Mouse (Mus musculus) heart, adult 9 months (tissue): ENCODE results near the gene Meioc.
A peak's percentile ranks its signal among the peaks of the same experiment; 100 is the strongest.

Experiments
- DNase-seq, 2 experiments: peaks; one replicate each; pipeline ENCODE4 v3.0.0; 2022; ENCODE audit warnings: low spot score in 2 of 2

The Meioc gene

DNA sequence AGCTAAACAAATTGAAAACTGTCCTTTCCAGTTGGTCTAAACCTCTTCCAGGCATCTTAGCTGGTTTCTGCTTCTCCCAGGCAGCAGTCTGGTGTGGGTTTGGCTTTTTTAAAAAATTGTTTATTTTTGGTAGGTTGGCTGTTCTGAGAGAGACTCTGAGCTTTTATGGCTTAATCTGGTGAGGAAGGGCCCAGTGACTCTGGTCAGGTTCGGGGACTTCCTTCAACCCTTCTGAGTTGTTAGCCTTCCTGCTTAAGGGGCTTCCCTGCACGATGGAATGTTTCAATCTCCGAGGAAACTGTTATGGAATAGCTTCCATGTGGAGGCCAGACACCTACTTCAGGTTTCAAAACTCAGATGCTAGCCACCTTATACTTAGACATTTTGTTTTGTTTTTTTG, at the start of gene Meioc:
TSS of gene Meioc (plus strand) at position 301 of the 400 bp plus-strand sequence.
- no peak for DNase-seq

DNA sequence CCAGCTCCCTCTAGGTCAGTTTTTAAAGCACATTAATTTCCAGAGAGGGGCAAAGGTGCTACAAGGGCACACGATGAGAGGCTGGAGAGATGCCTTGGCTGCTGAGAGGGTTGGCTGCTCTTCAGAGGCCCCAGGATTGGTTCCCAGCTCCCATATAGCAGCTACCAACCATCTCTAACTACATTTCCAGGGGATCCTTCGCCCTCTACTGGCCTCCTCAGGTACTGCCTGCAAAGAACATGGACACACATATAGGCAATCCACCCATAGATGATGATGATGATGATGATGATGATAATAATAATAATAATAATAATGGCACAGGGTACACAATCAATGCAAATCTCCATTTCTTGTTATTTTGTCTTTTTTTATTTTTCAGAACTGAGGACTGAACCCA, 44.1 kb upstream of the Meioc start:
- DNase-seq: no peak

DNA sequence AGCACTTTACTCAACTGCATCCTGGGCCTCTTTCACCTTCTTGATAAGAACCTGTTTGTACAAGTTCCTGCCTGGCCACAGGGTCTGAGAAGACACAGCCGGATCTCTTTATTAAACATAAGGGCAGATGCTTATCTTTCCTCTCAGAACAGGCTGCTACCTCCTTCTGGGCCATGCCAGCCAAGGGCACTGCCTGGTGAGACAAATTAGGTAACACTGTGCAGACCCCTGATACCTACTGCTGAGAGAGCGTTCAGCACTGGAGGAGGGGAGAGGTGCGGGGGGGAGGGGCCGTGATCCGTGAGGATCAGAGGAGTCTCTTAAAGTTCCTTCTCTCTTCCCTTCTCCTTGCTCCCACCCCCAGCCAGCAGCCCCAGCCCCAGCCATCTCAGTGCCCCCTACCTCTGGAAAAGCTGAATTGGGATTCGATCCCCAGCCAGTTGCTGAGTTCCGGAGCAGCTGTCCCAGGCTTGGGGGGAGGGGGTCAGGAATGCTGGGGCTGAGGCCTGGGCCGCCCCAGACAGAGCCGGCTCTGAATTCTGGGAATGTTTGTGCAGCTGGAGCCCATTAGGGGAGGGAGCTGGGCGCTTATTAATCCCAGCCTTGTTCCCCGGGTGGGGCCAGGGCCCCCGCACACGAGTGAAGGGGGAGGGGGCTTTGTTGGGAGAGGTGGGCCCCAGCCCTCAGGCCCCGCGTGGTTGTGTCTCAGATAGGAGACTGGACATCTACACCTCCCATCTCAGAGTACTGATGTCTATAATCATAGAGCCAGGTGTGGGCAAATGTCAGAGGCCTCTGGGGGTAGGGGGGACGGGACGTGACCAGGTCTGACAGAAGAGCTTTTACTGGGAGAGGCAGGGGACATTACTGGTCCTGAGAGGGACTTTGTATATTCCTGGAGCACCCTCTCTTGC, 39.4 kb upstream of the Meioc start:
- DNase-seq: peak in 1 of 2 experiments; percentile 21

DNA sequence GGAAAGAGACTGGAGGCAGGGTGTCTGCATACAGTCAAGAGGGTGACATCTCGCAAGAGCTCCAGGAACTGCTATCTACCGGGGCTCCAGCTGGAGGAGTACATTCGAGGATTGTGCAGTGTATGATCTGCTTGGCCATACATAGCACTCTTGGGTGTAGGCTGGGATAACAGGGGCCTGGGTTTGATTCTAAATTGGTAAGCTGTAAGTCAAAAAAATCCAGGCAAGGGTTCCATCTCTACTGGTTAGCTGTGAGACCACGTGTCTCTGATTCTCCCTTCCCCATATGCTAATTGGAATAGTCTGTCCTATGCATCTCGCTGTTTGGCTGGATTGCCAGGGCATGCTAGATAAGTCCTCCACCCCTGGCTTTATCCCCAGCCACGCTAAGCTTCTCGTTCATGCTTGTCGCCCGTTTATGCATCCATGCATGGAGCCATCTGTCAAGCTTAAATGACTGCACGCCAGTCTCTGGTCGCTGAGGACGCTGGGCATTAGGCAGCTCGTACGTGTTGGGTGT, 38.6 kb upstream of the Meioc start:
- DNase-seq: no peak

DNA sequence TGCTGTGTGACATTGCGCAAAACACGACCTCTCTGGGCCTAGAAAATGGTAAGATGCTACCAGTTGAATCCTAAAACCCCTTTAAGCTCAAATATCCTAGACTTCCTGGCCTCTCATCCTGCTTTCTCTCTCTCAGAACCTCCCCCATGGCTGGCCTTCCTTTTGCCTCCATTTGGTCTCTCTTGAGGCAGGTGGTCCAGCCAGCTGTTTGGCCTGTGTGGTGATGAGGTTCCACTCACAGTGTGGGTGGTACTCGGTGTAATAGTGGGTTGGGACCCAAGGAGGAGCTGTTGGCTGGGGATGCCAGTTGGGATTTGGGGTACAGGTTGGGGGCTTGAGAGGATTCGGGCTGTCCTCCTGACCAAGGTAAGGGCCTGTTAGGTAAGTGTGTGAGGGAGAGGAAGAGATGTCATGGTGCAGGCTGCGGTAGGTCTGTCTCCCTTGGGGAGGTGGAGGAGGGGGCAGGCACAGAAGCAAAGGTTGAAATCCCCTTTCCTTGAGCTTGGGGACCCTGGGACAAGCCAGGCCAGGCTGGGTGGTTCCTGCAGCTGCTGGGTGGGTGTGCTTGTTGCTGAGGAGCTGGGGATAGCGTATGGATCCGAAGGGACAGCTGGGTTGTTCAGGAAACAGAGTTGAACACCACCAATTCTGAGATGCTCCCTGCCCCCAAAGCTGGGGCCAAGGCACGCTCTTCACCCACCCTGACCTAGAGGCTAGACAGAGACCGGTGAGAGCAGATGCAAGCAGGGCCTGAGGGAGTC, 36.2 kb upstream of the Meioc start:
- DNase-seq: no peak

DNA sequence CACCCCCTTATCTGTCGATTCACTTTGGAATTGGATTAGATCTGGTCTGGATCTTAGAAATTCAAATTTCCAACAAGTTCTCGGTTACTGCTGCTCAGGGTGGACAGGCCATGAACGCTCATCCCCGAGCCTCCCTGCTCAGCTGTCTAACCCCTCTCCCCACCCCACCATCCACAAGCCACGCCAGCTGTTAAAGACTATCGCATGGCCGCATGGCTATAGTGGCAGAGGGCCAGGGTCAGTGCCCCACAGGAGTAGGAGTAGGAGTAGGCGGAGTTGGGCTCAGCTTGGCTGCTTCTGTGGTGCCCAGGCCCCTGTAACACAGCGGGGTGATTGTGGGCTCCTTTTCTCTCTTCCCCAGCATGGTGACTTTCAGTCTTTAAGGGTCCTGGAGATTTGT, 35.0 kb upstream of the Meioc start:
- no peak for DNase-seq

DNA sequence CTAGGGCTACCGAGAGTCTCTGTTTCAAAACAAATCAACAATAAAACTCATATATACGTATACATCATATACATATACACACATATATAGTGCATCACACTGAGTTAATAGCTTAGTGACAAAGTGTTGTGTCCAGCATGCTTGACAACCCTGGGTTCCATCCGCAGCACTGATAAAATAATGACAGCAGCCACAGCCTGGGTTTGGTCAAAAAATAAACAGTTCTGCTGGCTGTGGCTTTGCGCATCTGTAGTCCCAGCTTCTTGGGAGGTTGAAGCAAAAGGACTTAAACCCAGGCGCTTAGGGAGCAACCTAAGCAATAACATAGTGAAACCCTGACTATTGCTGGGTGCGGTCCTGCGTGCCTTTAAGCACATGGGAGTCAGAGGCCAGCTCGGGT, 34.1 kb upstream of the Meioc start:
- DNase-seq: no peak

DNA sequence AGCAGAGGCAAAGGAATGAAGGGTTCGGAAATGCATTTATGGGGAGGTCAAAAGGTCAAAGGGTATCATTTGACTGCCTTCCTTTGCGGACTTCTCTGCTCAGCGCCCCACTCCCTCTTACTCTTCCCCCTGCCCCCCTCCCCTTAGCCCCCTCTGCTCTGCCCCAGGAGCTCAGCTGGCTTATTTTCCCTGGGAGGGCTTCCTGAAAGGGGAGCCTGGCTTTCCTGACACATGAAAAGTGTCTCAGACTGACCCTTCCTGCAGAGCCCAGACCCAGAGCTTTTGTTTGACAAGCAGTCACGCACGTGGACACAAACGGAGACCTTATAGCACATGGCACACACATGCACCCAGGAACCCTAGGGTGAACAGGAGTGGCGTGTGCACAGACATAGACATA, 32.8 kb upstream of the Meioc start:
- DNase-seq: no peak

DNA sequence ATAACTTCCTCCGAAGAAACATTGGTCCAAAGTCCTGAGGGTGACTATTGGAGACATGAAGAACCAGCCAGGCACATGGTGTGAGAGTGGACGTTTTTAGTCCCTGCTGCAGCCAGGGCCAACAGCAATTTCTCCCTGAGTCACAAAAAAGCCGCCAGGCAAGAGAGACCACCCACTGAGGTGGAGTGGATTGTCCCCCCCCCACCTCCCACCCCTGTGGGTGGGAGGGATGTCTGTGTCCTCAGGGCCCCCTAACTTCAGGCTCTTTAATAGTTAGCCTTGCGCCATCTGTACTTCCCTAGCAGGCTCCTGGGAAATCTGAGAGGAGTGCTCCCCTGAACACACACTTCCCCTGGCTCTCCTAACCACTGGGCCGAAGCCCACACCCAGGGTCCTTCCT, 32.3 kb upstream of the Meioc start:
- DNase-seq: no peak

DNA sequence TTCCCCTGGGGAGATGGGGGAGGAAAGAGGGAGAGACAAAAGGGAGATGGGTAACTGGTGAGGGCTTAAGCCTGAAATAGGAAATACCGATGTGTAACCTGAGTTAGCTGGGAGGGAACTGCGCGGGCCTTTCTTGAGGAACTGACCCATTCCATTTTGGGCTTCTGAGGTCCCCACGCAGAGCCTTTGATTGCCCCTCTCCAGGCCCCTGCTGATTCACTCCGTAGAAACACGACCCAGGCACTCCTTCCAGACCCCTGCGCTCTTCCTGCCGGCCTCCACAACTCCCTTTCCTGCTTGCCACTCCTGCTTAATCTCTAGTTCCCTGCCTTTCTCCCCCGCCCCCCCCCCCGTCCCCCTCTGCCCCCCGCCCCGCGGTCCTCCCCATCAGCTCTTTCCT, 30.8 kb upstream of the Meioc start:
- DNase-seq: no peak

DNA sequence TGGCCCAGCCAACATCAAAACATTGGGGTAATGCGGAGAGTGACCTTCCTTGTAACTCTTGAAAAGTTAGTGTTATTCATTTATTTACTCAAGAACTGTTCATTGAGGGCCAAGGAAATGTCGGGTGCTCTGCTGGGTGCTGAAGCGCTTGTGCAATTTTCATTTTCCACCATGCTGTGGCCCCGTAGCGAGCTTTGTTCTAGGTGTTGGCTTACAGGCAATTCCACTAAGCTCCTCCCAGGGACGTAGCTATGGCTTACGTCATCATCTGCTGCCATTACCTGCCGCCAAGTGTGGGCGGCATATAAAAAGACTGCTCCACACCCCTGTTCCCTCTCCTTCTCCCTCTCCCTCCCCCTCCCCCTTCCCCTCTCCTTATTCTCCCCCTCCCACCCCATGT, 30.1 kb upstream of the Meioc start:
- no peak for DNase-seq

DNA sequence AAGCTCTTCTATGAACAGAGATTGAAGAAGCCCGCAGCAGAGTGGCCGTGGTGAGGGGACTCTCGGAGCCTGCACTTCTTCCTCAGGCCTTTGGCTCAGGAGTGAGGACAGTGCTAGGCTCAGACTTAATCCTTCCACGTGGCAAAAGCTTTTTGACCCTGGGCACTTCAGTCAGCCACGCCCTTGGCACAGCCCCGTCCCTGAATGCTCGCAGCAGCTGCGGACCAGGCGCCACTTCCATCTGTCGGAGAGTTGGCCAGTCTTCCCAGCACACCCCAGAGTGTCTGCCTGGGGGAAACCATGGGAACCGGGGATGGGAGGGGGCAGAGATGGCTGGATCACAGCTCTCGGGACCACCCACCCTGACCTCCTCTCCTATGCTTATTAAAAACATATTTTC, 26.6 kb upstream of the Meioc start:
- no peak for DNase-seq

DNA sequence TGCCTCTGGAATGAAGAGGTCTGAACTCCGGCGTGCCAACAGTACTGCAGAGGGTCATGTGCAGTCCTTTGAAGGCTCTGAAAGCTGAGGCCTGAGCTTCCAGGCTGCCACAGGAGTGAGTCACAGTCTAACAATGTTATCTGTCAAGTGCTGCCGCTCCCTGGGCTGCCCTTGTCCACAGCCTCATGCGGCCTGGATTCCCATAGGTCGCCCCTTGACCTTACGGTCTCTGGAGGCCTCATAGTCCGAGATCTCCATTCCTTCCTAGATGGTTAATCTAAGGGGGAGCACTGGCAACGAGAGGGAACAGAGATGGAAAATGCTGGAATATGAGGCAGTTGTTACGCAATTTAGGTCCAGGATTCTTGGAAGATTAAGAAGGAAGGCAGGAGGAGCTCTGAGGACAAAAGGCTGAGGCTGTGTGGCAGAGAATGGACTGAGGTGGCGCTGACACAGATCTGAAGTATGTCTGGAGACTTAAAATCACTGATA, 19.6 kb upstream of the Meioc start:
- peak; percentile 49 to 70 for DNase-seq

DNA sequence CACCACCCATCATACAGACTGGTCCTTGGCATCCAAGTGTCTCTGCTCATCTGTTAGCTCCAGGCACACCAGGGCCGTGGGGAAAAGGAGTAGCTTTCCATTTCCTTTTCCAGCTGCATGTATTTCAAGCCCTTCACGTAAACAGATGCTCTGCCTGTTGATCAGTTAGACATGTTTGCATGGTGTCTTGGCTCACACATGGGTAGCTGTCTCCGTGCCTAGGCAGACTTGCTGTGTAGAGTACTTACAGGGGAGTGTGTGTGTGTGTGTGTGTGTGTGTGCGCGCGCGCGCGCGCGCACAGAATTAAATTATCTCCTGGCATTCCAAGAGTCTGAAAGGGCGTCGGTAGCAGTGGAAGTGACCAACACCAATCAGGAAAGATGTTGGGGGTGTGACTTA, 17.3 kb upstream of the Meioc start:
- DNase-seq: no peak

DNA sequence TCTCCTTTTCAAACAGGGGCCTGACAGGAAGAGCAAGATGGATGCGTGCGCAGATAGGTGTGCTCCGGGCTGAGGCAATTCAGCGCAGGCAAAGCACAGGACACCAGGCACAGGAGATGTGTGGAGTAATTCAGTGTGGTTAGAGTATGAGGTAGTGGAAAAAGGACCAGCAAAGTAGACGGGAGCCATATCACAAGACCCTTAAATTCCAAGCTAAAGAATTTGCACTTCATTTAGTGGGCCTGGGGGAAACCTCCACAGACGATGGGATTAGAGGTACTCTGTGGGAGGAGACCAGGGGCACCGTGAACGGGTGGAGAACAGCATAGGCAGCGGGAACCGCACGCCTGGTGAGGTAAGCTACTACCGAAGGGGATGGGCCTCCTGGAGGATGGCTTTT, 15.6 kb upstream of the Meioc start:
- no peak for DNase-seq

DNA sequence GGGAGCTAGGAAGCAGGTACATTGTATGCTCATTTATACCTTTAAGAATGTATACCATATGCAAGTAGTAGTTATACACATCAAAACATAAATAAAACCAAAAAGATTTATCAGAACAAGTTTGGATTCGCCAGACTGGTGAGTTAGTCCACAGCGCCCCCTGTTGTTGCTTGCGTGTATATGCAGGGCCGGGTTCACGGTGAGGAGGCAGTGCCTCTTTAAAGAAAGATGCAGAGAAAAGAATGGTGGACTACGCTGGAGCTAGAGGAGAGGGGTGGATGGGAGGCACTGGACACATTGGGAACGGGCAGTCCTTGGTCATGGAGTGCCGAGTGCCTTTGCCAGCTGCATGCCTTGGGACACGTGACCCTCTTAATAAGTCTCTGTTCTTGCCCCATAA, 12.1 kb upstream of the Meioc start:
- peak in 1 of 2 experiments; percentile 52 for DNase-seq

DNA sequence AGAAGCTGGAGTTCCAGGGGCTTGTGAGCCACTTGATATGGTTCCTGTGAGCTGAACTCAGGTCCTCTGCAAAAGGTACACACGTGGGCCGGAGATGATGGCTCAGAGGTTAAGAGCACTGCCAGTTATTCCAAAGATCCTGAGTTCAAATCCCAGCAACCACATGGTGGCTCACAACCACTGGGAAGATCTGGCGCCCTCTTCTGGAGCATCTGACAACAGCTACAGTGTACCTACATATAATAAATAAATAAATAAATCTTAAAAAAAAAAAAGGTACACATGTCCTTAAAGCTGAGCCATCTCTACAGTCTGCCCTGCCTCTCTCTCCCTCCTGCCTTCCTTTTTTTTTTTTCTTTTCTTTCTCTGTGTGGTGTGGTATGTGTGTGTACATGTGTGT, 10.7 kb upstream of the Meioc start:
- no peak for DNase-seq

DNA sequence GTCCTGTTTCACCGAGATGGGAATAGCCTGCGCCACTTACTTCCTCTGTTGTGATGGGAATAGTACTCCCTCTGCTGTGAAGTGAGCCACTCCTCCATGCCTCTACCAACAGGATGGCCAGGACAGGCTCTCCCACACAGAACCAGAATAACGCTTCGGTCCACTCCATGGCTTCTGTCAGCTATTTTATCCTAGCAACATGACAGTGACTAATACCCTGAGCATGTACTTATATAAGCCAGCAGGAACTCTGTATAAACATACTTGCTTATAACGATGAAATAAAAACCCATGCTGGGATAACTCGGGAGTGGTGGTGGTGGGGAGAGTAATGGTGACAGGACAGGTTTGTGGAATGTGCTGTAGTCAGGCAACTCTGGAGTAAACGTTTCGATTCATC, 7.6 kb upstream of the Meioc start:
- DNase-seq: no peak

DNA sequence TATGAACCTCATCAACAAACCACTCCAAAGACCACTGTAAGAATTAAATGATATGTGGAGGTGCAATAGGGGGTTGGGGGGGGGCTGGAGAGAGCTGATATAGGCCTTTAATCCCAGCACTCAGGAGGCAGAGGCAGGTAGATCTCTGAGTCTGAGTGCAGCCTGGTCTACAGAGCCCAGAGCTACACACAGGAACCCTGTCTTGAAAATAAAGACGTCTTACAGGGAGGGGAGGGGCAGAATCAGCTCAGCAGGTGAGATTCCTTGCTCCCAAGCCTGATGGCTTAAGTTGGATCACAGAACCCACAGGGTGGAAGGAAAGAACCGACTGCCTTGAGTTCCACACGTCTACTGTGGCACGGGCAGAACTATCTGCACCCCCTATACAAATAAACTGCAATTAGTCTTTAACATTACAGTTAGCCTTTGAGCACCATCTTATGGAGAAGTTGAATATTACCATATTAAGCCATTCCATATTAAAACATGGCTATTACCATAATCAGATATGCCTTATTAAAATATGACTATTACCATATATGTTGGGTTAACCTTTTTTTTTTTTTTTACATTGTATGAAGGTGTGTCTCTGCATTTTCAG, 7.1 kb upstream of the Meioc start:
- DNase-seq: no peak

DNA sequence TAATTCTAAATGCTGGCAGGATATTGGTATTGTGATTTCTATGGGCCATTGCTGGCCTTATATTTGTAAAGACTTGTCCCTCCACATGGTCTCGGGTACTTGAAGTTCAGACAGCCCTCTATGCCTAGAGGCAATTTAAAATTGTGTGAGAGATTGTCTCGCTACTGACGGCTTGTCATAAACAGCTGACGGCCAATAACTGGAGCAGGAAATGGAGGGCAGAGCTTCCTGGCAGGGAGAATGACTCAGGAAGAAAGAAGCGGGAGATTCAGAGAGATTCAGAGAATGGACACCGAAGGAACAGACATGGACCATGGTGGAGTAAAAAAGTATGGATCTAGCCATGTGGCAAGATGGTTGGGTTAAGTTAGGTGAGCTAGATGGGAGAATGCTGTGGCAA, 6.6 kb upstream of the Meioc start:
- DNase-seq: no peak

DNA sequence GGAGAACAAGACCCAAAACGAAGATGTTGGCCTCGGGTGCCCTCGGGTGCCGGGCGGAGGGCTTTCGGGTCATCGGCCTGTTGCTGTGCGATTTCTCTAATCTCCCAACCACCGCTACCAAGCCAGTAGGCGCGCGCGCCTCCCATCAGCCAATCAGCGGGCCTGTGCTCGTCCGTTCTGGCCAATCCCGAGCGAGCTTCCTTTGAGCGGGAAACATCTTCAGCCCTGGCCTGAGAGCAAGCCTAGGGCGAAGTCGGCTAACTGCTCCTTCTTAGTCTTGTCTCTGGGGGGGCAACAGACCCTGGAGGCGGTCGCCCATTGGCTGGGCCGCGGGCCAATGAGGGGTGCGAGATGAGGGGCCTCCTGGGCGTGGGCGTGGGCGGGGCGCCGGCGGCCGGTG, 1.6 kb downstream of the Meioc start:
- no peak for DNase-seq
